ENCODE assay signal across 8 mouse cellular contexts in the genomic region with DNA sequence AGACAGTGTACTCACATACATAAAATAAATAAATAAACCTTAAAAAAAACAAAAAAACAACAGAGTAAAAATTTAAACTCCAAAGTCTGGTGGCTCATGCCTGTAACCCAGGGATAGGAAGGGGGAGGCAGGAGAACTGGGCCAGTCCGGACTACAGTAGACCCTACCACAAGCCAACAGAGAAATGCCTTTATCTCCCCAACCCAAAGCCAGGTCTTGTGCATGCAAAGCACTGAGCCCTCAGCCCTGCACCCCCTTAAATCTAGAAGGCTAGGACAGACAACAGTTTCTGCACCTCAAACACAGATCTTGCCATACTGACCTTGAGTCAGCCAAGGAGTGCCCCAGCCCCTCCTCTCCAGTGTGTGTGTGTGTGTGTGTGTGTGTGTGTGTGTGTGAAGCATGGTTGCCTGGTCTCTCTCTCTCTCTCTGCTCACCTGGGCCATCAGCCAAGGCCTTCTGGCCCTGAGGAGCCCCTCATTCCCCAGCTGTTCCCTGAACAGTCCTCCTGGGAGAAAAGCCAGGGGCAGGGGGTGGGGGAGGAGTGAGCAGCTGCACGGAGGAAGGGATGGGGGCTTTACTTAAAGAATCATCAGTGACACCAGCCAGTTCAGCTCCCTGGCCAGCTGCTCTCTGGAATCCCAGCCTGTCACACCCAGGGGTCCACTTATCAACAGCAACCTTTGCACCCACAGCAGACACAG. TPM values are rescaled to one million over a fixed set of nuclear protein-coding genes. Genes with fewer than 3 reads are reported as not detected.
A peak's percentile ranks its signal among the peaks of the same experiment; 100 is the strongest.
DNase-seq lines count a peak whose midpoint lies in the region; ATAC-seq and TF ChIP-seq lines count a peak whose summit lies in the region.

No protein-coding gene starts in this region.

- 0 out of 2 replicates have a peak, but pooled peaks have one; percentile 40 for TF ChIP-seq EP300 in heart, adult 2 months (IDR thresholded peaks at IDR 0.05; ENCODE audit: insufficient read depth, low read depth, low read length)

- 37% methylated on average over 2 of the region's 2 CpGs for WGBS in heart, adult 2 months
- 41% methylated on average over 2 of the region's 2 CpGs for WGBS in heart, embryonic 10.5 days
- WGBS in limb, embryonic 15.5 days, result 37% methylated on average over 2 of the region's 2 CpGs

- ATAC-seq in limb, embryonic 15.5 days (ENCODE audit: insufficient number of reproducible peaks, low FRiP score, low TSS enrichment, low read depth), result peak; percentile 80

- no peaks in the 10 kb centered on the region for H3K27me3 ChIP-seq in heart, adult 2 months (ENCODE audit: control insufficient read depth, insufficient read depth, low read length)
- H3K27me3 ChIP-seq in heart, embryonic 10.5 days (ENCODE audit: insufficient read depth, poor library complexity, severe bottlenecking), result no peaks in the 10 kb centered on the region
- no peaks in the 10 kb centered on the region for H3K27me3 ChIP-seq in limb, embryonic 15.5 days

- TF ChIP-seq CTCF in heart, adult 2 months (IDR thresholded peaks at IDR 0.05), result no peak

- H3K4me3 ChIP-seq in heart, adult 2 months, result no peak overlapping the region
- no peak overlapping the region for H3K4me3 ChIP-seq in heart, embryonic 10.5 days
- H3K4me3 ChIP-seq in limb, embryonic 15.5 days, result no peak overlapping the region

- H3K4me1 ChIP-seq in heart, adult 2 months (ENCODE audit: control insufficient read depth, insufficient read depth, low read length), result peaks cover 8% of the 10 kb centered on the region
- peaks cover 48% of the 10 kb centered on the region for H3K4me1 ChIP-seq in heart, embryonic 10.5 days
- peaks cover 66% of the 10 kb centered on the region for H3K4me1 ChIP-seq in limb, embryonic 15.5 days

- TF ChIP-seq POLR2A in heart, adult 2 months (IDR thresholded peaks at IDR 0.05; ENCODE audit: insufficient read depth, low read depth, low read length), result no peak

- H3K9me3 ChIP-seq in heart, embryonic 10.5 days, result no peaks in the 10 kb centered on the region
- no peaks in the 10 kb centered on the region for H3K9me3 ChIP-seq in limb, embryonic 15.5 days

- H3K79me2 ChIP-seq in heart, adult 2 months (replicated peaks; ENCODE audit: control insufficient read depth, insufficient read depth, low read length), result 0 out of 2 replicates have a peak, but pooled peaks cover 3% of the 10 kb centered on the region

- peak overlapping the region; percentile 39 for H3K27ac ChIP-seq in heart, adult 2 months
- H3K27ac ChIP-seq in heart, embryonic 10.5 days, result peak overlapping the region; percentile 62
- H3K27ac ChIP-seq in limb, embryonic 15.5 days, result peak overlapping the region; percentile 92

- H3K4me2 ChIP-seq in limb, embryonic 15.5 days, result no peak overlapping the region

- intact Hi-C loops in heart, adult 2 months (cut with DNase I), result no loop called here
- intact Hi-C loops in heart, postnatal 25 days (cut with DNase I), result no loop called here

- H3K36me3 ChIP-seq in heart, adult 2 months (ENCODE audit: control insufficient read depth, insufficient read depth, low read length), result no peaks in the 10 kb centered on the region
- H3K36me3 ChIP-seq in heart, embryonic 10.5 days, result peaks cover 53% of the 10 kb centered on the region
- 0 out of 2 replicates have a peak, but pooled peaks cover 9% of the 10 kb centered on the region for H3K36me3 ChIP-seq in limb, embryonic 15.5 days

- H3K9ac ChIP-seq in heart, adult 2 months (ENCODE audit: low read depth, low read length), result no peak overlapping the region
- no peak overlapping the region for H3K9ac ChIP-seq in limb, embryonic 15.5 days

- peak in 1 of 2 experiments; percentile 40 for DNase-seq in heart, adult 2 months
- no peak for DNase-seq in heart, postnatal 25 days (ENCODE audit: low spot score)
- peak; percentile 17 for DNase-seq in Muller cell, postnatal 12 days (ENCODE audit: inconsistent ontology term)
- DNase-seq in heart, embryonic 10.5 days (ENCODE audit: low spot score), result peak; percentile 75
- peak; percentile 31 for DNase-seq in retina, embryonic 14.5 days (ENCODE audit: low spot score)
- DNase-seq in frontal cortex, postnatal 14 days (ENCODE audit: low spot score in 2 of 2), result no peak
- no peak for DNase-seq in cerebellum, adult 9-11 months

RNA-seq across cellular contexts. Expression of a gene that starts 17.3 kb away (rescaled TPM):
- total RNA-seq in heart, adult 2 months (2021), result 1 to 10 TPM; 4.2 to 5.2 TPM
- 3.5 and 4.5 TPM in 2 replicates for polyA plus RNA-seq in heart, adult 2 months (2012; rRNA removed)
- 1 to 10 TPM; 6.4 to 7.6 TPM for total RNA-seq in heart, postnatal 25 days (2021)
- 10.7 and 12.8 TPM in 2 replicates for polyA plus RNA-seq in heart, embryonic 10.5 days (2016; fragmentation: Nextera tagmentation; extraction: Ambion mirVana)
- polyA plus RNA-seq in limb, embryonic 15.5 days (2015; fragmentation: Nextera tagmentation; extraction: Ambion mirVana), result 10.5 and 12.3 TPM in 2 replicates

RNA-seq across cellular contexts. Expression of a gene that starts 34.3 kb away (rescaled TPM):
- total RNA-seq in heart, adult 2 months (2021), result 1 to 10 TPM; 2.5 to 3.1 TPM
- polyA plus RNA-seq in heart, adult 2 months (2012; rRNA removed), result 4.2 and 4.3 TPM in 2 replicates
- total RNA-seq in heart, postnatal 25 days (2021), result 1 to 10 TPM; 3.2 to 4.0 TPM
- 11.8 and 13.7 TPM in 2 replicates for polyA plus RNA-seq in heart, embryonic 10.5 days (2016; fragmentation: Nextera tagmentation; extraction: Ambion mirVana)
- polyA plus RNA-seq in limb, embryonic 15.5 days (2015; fragmentation: Nextera tagmentation; extraction: Ambion mirVana), result 12.7 and 15.1 TPM in 2 replicates

RNA-seq across cellular contexts. Expression of a gene that starts 47.6 kb away (rescaled TPM):
- 100 to 1,000 TPM; 207 to 253 TPM for total RNA-seq in heart, adult 2 months (2021)
- 334 and 409 TPM in 2 replicates for polyA plus RNA-seq in heart, adult 2 months (2012; rRNA removed)
- total RNA-seq in heart, postnatal 25 days (2021), result 100 to 1,000 TPM; 207 to 215 TPM
- polyA plus RNA-seq in heart, embryonic 10.5 days (2016; fragmentation: Nextera tagmentation; extraction: Ambion mirVana), result 295 and 308 TPM in 2 replicates
- polyA plus RNA-seq in limb, embryonic 15.5 days (2015; fragmentation: Nextera tagmentation; extraction: Ambion mirVana), result 327 and 351 TPM in 2 replicates

Comparison
In these comparisons a context has a peak if more than half of its experiments do, and no peak if none do; other contexts are left out.
1. DNase-seq: peak in Muller cell, postnatal 12 days (single experiment), heart, embryonic 10.5 days (single experiment) and retina, embryonic 14.5 days (single experiment); none in heart, postnatal 25 days (single experiment), frontal cortex, postnatal 14 days (0 of 2) and cerebellum, adult 9-11 months (single experiment).
2. H3K27ac ChIP-seq: peak in every context shown above with its lines; median percentile 92 in limb, embryonic 15.5 days; 62 in heart, embryonic 10.5 days; 39 in heart, adult 2 months.